Mouse (Mus musculus) limb, embryonic 13.5 days (tissue): Measurements from ENCODE around the gene Hes6. TPM values are rescaled to one million over a fixed set of nuclear protein-coding genes. Genes with fewer than 3 reads are reported as not detected.

ENCODE experiments used
- ATAC-seq: fragments of 200-750 bp; cut with Nextera tagmentation; 2 replicates; pipeline ENCODE4 v1.8.0; 2017; ENCODE audit warnings: low read depth, moderate number of reproducible peaks, moderate TSS enrichment; ENCODE audit not compliant: low FRiP score
- H3K27ac ChIP-seq: fragments of 300-500 bp; sonication (generic); 2 replicates; pipeline ENCODE4 v1.5.1; 2015; ENCODE audit warnings: inconsistent platforms, mild to moderate bottlenecking, moderate library complexity
- H3K27me3 ChIP-seq: fragments of 300-500 bp; sonication (generic); 2 replicates; pipeline ENCODE4 v1.6.1; 2015; ENCODE audit warnings: mild to moderate bottlenecking, inconsistent platforms
- H3K36me3 ChIP-seq: fragments of 300-500 bp; sonication (generic); 2 replicates; pipeline ENCODE4 v1.6.1; 2015; ENCODE audit warnings: inconsistent platforms, mild to moderate bottlenecking, moderate library complexity
- H3K4me1 ChIP-seq: fragments of 300-500 bp; sonication (generic); 2 replicates; pipeline ENCODE4 v1.6.1; 2015; ENCODE audit warnings: inconsistent platforms
- H3K4me2 ChIP-seq: fragments of 300-500 bp; sonication (generic); replicated peaks from 2 replicates; pipeline ENCODE4 v1.6.1; 2015; ENCODE audit warnings: inconsistent platforms, mild to moderate bottlenecking, moderate library complexity
- H3K4me3 ChIP-seq: fragments of 300-500 bp; sonication (generic); 2 replicates; pipeline ENCODE4 v1.5.1; 2015; ENCODE audit warnings: moderate library complexity, mild to moderate bottlenecking, inconsistent platforms
- H3K9ac ChIP-seq: fragments of 300-500 bp; sonication (generic); 2 replicates; pipeline ENCODE4 v1.6.1; 2015; ENCODE audit warnings: mild to moderate bottlenecking, inconsistent platforms
- H3K9me3 ChIP-seq: fragments of 300-500 bp; sonication (generic); 2 replicates; pipeline ENCODE4 v1.6.1; 2016; ENCODE audit warnings: inconsistent platforms
- WGBS: fragments of 180-500 bp; shearing (Covaris S2); methylation state at CpG from one replicate; pipeline ENCODE4 v1.1.7; 2015; 5-methylcytosine and 5-hydroxymethylcytosine counted together
- polyA plus RNA-seq: library from polyadenylated mRNA; unstranded; fragments of >200 nt; fragmentation: Nextera tagmentation; extraction: Ambion mirVana; gene quantifications from 2 replicates; pipeline ENCODE4 v1.2.1, GENCODE M21; 2015

The Hes6 gene
- polyA plus RNA-seq, 1 experiment from 2014 or later, result 117 TPM

DNA sequence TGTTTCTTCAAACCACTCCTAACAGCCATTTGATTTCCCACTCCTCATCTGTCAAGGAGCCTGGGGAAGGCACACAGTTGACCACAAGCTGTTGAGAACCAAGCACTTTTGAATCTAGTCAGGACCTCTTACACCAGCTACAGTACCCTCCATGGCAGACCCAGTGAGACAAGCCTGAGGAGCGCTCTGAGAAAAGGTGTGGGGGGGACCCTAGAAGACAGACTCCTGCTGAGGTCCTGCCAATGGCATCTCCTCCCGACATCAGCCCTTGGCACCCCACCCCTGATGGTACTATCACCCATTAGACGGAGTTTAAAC is 23.2 kb upstream of the Hes6 start:
- WGBS, result 90% methylated on average over 3 of the region's 3 CpGs
- Histone ChIP-seq H3K4me3 (no peak overlapping the region), H3K4me2 (no peak overlapping the region), H3K9me3 (no peaks in the 10 kb centered on the region), H3K27ac (peak overlapping the region; percentile 77; the same call in 1 of the 2 replicates), H3K9ac (no peak overlapping the region), H3K36me3 (peaks cover 23% of the 10 kb centered on the region), H3K4me1 (peaks cover 26% of the 10 kb centered on the region), H3K27me3 (no peaks in the 10 kb centered on the region)
- no peak for ATAC-seq

DNA sequence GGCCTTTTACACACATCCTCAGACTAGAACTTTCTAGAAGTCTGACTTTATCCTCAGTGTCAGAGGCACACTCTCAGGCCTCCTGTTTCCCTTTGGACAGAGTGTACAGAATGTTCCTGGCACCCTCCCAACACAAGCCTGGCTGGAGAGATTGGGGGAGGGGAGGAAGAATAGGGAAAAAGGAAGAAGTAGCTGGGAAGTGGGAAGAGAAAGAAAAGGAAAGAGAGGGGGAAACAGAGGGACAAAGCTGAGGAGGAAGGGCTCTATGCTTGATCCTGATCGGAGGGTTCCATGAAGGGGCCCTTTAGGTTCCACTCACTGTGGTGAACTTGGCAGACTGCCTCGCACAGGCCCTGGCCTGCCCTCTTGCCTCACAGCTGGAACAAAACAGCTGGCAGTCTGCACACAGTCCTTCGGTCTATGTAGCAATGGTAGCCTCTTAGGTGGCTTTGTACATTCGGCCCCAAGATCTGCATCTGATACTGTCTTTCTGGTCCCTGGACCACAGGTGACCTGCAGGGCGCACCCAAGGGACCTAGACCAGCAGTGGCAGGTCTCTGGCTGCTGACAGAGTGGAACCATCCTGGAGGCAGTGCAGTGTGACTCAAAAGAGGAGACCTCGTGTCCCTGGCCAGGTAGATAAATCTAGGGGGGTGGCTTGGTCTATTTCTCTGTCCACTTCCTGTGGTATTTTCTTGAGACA is 22.7 kb upstream of the Hes6 start:
- peak; percentile 76 for ATAC-seq
- Histone ChIP-seq H3K4me3 (no peak overlapping the region), H3K4me2 (no peak overlapping the region), H3K9me3 (no peaks in the 10 kb centered on the region), H3K27ac (peak overlapping the region; percentile 77), H3K4me1 (peaks cover 26% of the 10 kb centered on the region), H3K36me3 (peaks cover 20% of the 10 kb centered on the region), H3K27me3 (no peaks in the 10 kb centered on the region), H3K9ac (no peak overlapping the region)
- 54% methylated on average over 6 of the region's 6 CpGs for WGBS

DNA sequence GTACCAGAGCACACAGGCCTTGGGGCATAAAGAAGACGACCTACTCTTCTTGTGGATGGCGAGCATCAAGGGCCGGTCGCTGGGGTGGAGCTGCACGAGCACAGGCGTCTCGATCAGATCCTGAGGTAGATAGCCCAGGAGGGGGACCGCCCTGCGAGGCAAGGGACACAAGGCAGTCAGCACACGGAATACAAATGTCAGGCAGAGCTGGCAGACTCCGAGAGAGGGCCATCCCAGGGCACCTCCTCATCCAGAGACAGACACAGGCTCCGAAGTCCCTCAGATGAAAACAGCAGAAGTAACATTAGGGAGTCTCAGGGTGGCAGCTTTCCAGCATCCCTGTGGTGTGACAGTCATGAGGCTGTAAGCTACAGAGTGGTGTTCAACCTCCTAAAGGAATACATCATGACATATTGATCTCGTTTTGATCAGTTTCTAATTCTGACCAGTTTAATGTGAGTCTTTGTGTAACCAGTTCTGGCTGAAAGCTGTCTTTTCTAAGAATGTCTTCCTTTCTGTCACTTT is 21.8 kb upstream of the Hes6 start:
- Histone ChIP-seq H3K4me2 (no peak overlapping the region), H3K27me3 (no peaks in the 10 kb centered on the region), H3K9me3 (no peaks in the 10 kb centered on the region), H3K36me3 (peaks cover 20% of the 10 kb centered on the region), H3K4me3 (no peak overlapping the region), H3K4me1 (peaks cover 26% of the 10 kb centered on the region), H3K9ac (no peak overlapping the region), H3K27ac (peak overlapping the region; percentile 77)
- WGBS, result 87% methylated on average over 13 of the region's 13 CpGs
- no peak for ATAC-seq

DNA sequence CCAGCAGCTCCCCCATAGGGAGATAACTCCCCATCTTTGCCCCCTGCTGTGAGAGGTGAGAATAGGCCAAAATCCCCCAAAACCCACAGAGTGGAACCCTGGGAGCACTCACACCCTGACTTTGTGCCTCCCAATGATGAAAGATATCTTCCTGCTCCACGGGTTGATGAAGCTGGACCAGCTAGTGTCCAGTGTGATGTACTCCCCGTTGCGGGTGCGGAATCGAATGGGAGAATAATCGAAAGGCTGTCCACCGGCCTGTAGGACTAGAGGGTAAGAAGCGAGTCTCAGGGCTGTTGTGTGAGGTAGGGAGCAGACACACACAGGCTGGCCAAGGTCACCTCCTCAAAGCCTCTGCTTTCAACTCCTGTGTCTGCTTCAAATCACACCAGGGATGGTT is 21.1 kb upstream of the Hes6 start:
- WGBS, result 94% methylated on average over 8 of the region's 8 CpGs
- no peaks in the 10 kb centered on the region for H3K9me3 ChIP-seq
- no peak overlapping the region for H3K4me2 ChIP-seq
- no peak overlapping the region for H3K9ac ChIP-seq
- H3K27me3 ChIP-seq, result no peaks in the 10 kb centered on the region
- ATAC-seq, result no peak
- H3K4me1 ChIP-seq, result peaks cover 26% of the 10 kb centered on the region
- H3K36me3 ChIP-seq, result peaks cover 19% of the 10 kb centered on the region
- no peak overlapping the region for H3K27ac ChIP-seq
- no peak overlapping the region for H3K4me3 ChIP-seq

DNA sequence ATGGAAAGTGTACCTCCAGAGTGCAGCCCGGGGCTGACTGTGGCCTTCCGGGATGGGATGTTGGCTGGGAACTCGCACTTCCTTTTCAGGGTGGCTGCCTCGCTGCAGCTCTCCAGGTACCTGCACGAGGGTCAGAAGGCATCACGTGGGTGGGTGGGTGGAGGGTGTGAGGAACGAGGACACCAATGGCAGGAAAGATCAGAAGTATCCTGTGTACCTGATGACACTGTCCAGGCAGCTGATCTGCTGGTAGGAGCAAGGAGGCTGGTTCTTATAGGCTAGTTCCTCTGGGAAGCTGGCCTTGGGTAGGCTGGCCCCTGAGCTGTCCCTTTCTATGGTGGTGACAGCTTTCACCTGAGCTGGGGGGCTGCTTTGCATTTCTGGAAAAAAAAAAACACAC is 16.9 kb upstream of the Hes6 start:
- no peak overlapping the region for H3K27ac ChIP-seq
- no peak for ATAC-seq
- H3K9ac ChIP-seq, result no peak overlapping the region
- 78% methylated on average over 7 of the region's 7 CpGs for WGBS
- peaks cover 6% of the 10 kb centered on the region for H3K4me1 ChIP-seq
- H3K27me3 ChIP-seq, result no peaks in the 10 kb centered on the region
- peaks cover 23% of the 10 kb centered on the region for H3K36me3 ChIP-seq
- H3K4me3 ChIP-seq, result no peak overlapping the region
- no peaks in the 10 kb centered on the region for H3K9me3 ChIP-seq
- H3K4me2 ChIP-seq, result no peak overlapping the region

DNA sequence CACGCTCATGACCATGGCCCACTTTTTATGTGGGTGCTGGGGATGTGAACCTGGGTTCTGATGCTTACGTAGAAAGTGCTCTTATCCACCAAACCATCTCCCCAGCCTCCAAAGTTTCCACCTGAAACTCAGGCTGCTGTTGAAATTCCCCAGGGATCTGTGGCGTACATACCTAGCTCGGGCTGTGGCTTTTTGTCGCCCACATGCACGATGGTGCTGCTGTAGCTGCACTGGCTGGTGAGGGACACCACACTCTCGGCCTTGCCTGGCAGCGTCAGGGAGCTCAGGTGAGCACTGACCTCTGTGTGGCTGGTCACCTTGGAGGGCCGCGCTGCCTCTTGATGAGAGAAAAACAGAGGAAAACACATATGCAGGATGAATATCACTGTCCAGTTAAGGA is 15.4 kb upstream of the Hes6 start:
- Histone ChIP-seq H3K9ac (no peak overlapping the region), H3K4me2 (no peak overlapping the region), H3K4me3 (no peak overlapping the region), H3K27me3 (no peaks in the 10 kb centered on the region), H3K36me3 (peaks cover 23% of the 10 kb centered on the region), H3K9me3 (no peaks in the 10 kb centered on the region), H3K4me1 (peaks cover 6% of the 10 kb centered on the region), H3K27ac (no peak overlapping the region)
- ATAC-seq, result no peak
- 89% methylated on average over 10 of the region's 10 CpGs for WGBS

DNA sequence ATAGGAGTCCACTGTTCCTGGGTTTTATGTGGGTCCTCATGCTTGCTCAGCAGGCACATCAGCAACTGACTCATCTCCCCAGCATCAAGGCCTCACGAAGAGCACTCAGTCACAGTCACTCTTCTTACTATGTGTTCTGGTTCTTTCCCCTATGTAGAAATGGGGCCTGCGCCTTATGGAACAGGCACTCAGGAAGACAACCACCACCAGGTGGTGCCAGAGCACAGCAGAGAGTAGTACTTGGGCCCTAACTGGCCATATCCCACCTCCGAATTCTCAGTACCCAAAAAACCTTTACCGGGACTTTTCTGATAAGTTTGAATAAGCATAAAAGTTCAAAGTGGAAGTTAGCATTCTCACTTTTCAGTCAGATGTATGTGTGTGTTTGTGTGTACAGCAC is 14.8 kb upstream of the Hes6 start:
- ATAC-seq, result peak; percentile 65; the same call in 1 of the 2 replicates
- Histone ChIP-seq H3K9ac (no peak overlapping the region), H3K36me3 (peaks cover 19% of the 10 kb centered on the region), H3K9me3 (no peaks in the 10 kb centered on the region), H3K4me2 (no peak overlapping the region), H3K27me3 (no peaks in the 10 kb centered on the region), H3K4me3 (no peak overlapping the region), H3K27ac (no peak overlapping the region), H3K4me1 (peaks cover 12% of the 10 kb centered on the region)
- 40% methylated on average over 4 of the region's 4 CpGs for WGBS

DNA sequence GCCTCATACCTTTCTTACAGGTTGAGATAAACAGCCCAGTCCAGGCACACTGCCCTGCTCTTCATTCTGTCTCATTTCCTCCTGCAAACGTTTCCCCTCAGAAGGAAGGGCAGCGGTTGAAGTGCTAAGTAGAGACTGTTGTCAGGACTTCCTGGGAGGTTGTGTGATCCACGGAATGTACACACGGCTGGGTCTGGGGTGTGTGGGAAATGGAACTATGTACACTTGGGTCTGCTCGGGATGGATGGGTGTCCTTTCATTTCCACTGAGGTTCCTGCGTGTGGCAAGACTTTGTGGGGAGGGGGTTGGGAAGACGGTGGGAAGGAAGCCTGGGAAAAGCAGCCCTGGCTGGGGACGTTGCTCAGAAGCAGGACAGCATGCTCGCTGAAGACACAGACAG is 12.6 kb upstream of the Hes6 start:
- WGBS, result 82% methylated on average over 9 of the region's 9 CpGs
- no peak for ATAC-seq

DNA sequence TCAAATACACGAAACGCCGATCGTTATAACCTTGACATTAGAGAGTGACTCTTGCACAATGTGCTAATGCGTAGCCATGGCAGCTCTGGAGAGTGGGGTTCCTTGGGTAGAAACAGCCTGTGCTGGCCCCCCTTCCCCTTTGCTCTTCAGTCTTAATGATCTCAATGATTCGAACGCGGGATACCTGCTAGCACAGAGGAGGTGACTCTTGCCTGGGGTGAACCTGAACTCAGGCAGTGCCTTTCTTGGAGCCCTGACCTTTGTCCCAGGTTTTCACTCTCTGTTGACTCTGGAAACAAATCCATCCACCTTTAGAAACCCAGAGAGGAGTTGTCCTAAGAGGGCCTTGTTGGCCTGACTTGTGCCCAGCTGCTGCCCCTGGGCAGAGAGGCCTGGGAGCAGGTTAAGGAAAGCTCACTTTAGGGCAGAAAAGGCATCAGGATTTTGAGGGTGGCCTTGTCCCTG is 6.8 kb upstream of the Hes6 start:
- H3K36me3 ChIP-seq, result 0 out of 2 replicates have a peak, but pooled peaks cover 6% of the 10 kb centered on the region
- H3K4me1 ChIP-seq, result peaks cover 19% of the 10 kb centered on the region
- ATAC-seq, result no peak
- no peak overlapping the region for H3K27ac ChIP-seq
- no peak overlapping the region for H3K9ac ChIP-seq
- no peaks in the 10 kb centered on the region for H3K9me3 ChIP-seq
- 88% methylated on average over 8 of the region's 8 CpGs for WGBS
- H3K27me3 ChIP-seq, result no peaks in the 10 kb centered on the region
- H3K4me2 ChIP-seq, result no peak overlapping the region
- no peak overlapping the region for H3K4me3 ChIP-seq

More for the DNA sequence above, 12.6 kb upstream of the Hes6 start:
- H3K4me2 ChIP-seq, result no peak overlapping the region
- H3K27ac ChIP-seq, result no peak overlapping the region
- no peak overlapping the region for H3K4me3 ChIP-seq
- H3K9ac ChIP-seq, result no peak overlapping the region
- H3K9me3 ChIP-seq, result no peaks in the 10 kb centered on the region
- peaks cover 16% of the 10 kb centered on the region for H3K4me1 ChIP-seq
- peaks cover 15% of the 10 kb centered on the region for H3K36me3 ChIP-seq
- H3K27me3 ChIP-seq, result no peaks in the 10 kb centered on the region

DNA sequence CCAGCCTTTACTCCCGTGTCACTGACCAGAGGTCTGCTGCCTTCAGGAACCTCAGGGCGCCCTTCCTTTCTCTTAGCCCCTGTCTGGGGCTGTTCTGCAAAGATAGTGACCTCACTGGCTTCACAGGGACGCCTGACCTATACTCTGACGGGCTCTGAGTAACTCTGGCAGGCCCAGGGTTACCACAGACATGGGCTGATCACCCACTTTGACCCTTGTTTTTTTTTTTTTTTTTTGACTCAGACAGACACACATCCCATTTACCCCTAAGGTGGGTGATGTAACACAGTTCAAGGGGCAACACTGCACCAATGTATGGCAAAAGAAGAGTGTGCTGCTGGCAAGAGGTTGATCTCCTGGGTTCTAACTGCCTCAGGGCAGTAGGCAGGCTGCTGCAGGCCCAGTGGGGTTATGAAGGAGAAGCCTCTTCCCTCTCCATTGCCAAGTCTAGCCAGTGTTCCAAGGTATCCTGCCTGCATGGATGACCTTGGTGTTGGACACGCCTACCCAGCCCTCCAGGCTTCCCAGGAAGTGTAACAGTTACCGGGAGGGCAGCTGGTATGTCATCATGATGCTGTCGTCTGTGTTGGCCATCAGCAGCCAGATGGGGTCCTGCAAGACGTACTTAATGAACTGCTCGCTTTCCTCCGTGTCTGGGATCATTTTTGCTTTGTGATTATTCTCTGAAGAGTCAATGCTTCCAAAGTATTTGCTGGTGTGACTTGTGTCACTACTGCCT is 6.2 kb upstream of the Hes6 start:
- Histone ChIP-seq H3K4me1 (peaks cover 24% of the 10 kb centered on the region), H3K27ac (no peak overlapping the region), H3K9ac (no peak overlapping the region), H3K4me3 (no peak overlapping the region), H3K27me3 (no peaks in the 10 kb centered on the region), H3K4me2 (no peak overlapping the region), H3K9me3 (no peaks in the 10 kb centered on the region), H3K36me3 (0 out of 2 replicates have a peak, but pooled peaks cover 6% of the 10 kb centered on the region)
- 68% methylated on average over 10 of the region's 10 CpGs for WGBS
- no peak for ATAC-seq

DNA sequence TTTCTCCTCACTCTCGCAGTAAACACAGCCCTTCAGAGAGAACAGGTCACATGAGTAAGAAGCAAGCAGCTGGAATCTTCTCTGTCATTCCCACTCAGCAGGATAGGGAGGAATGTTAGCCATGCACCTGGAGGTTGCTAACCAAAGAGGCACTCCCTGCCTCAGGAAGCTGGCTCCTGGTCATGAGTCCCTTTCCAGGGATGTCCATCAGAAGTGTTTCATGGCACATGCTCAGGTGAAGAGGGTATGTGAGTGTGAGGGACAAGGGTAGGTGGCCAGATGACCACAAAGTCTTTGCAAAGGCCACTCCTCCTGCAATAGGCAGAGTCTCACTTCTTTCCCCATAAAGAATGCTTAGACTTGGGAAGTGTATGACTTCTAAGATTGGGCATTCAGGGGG is 4.2 kb upstream of the Hes6 start:
- Histone ChIP-seq H3K4me1 (peaks cover 25% of the 10 kb centered on the region), H3K9me3 (no peaks in the 10 kb centered on the region), H3K27me3 (no peaks in the 10 kb centered on the region), H3K27ac (no peak overlapping the region), H3K4me3 (no peak overlapping the region), H3K4me2 (no peak overlapping the region), H3K36me3 (0 out of 2 replicates have a peak, but pooled peaks cover 6% of the 10 kb centered on the region), H3K9ac (no peak overlapping the region)
- no peak for ATAC-seq
- WGBS, result 46% methylated on average over 1 of the region's 1 CpGs

DNA sequence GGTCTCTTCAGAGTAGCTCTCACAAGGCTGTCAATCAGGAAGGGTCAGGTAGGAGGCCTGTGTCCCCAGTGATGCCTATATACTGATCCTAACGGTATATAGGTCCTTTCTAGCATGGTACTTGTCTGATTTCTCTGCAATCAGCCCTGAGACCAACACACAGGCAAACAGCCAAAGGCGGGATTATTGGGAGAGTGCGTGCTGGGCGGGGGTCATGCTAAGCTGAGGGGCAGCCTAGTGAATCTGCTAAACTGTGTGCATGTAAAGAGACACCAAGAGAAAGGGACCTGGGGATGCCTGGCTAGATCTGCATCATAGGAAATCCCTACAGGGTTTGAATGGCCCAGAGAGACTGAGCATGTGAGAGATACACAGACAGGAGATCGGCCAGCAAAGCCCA is 1.5 kb upstream of the Hes6 start:
- H3K4me3 ChIP-seq, result no peak overlapping the region
- WGBS, result 63% methylated on average over 5 of the region's 5 CpGs
- H3K27me3 ChIP-seq, result no peaks in the 10 kb centered on the region
- H3K4me1 ChIP-seq, result peaks cover 40% of the 10 kb centered on the region
- peak overlapping the region; percentile 98; the same call in 1 of the 2 replicates for H3K4me2 ChIP-seq
- H3K9me3 ChIP-seq, result no peaks in the 10 kb centered on the region
- no peak for ATAC-seq
- H3K36me3 ChIP-seq, result 0 out of 2 replicates have a peak, but pooled peaks cover 6% of the 10 kb centered on the region
- peak overlapping the region; percentile 92; the same call in 1 of the 2 replicates for H3K27ac ChIP-seq
- H3K9ac ChIP-seq, result 0 out of 2 replicates have a peak overlapping the region, but pooled peaks have one; percentile 25
